Mouse (Mus musculus) lung, adult 2 months (tissue): ENCODE data around the gene B3gnt6.

Experiments
- CTCF ChIP-seq: fragments of 200-500 bp; IDR thresholded peaks from 2 replicates; pipeline ENCODE4 v1.5.1; 2011; ENCODE audit warnings: mild to moderate bottlenecking, low read length, control low read depth; ENCODE audit not compliant: insufficient read depth
- POLR2A ChIP-seq: fragments of 200-500 bp; IDR thresholded peaks from 2 replicates; pipeline ENCODE4 v1.6.1; 2011; ENCODE audit warnings: low read depth, mild to moderate bottlenecking, control low read depth, low read length, borderline replicate concordance; ENCODE audit errors: extremely low read depth

- TF ChIP-seq CTCF (peak; percentile 95), POLR2A (no peak)
Observed at GRCm38 (mm10) chr7:98155546-98156279, 43.6 kb downstream of the B3gnt6 start.
